Mouse (Mus musculus) heart, adult 2 months (tissue): ENCODE measurements at regions not wholly inside any gene's neighbourhood (a gene's known extent, or its start where the extent isn't known, plus 50 kb on each side); places are given as distances from the start of the nearest gene placed in this dataset.

Experiments used
- CTCF ChIP-seq: fragments of 200-600 bp; IDR thresholded peaks from 2 replicates; pipeline ENCODE4 v1.8.1; 2022; ENCODE audit warnings: antibody characterized with exemption, mild to moderate bottlenecking, moderate library complexity
- EP300 ChIP-seq: fragments of 200-500 bp; IDR thresholded peaks from 2 replicates; pipeline ENCODE4 v1.6.1; 2011; ENCODE audit warnings: low read depth, low read length, control low read depth; ENCODE audit not compliant: insufficient read depth
- POLR2A ChIP-seq: fragments of 200-500 bp; IDR thresholded peaks from 2 replicates; pipeline ENCODE4 v1.6.1; 2011; ENCODE audit warnings: mild to moderate bottlenecking, low read depth, low read length, control low read depth; ENCODE audit not compliant: insufficient read depth

DNA sequence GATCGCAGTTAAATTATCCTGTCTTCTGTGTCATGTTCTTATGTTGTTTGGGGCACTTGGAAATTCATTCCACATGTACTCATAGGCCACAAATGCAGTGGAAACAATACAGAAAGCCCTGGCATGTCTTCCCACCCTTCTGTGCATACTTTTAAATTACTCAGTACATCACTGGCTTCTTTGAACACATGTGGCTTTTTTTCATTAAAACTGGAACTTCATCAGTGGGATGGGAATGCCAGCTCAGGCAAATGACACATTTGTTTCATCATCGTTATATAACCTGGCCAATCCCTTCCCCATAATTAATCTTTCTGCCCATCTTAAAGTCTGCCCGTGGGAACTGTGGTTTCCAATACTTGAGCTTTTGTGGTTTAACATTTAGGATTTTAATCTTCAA, 214.9 kb downstream of the 1190002N15Rik start:
- TF ChIP-seq POLR2A (no peak), CTCF (no peak), EP300 (no peak)
